50 mouse cellular contexts compared by ENCODE assay signal in the genomic region with DNA sequence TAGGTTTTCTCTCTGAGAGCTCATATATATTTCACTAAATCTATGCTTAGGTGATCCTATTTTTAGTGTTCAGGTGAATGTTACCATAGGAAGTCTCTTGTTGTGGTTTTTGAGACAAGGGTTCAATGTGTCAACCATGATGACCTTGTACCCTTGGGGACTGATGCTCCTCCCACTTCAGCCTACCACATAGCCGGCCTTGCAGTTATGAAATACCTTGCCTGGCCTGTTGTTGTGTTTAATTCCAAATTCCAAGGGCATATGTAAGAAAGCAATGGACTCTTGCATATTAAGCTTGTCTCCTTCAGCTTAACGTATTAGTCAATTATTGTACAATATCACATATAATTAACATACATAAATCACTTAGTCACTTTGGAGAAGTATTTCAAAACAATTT. TPM values are rescaled to one million over a fixed set of nuclear protein-coding genes. Genes with fewer than 3 reads are reported as not detected.
"Had no signal": no experiment of that assay in that cellular context is flagged by ENCODE, and none has a peak within 500 bp of the region (broad histone marks: within the 10 kb centered on the region; RNA-seq: fewer than 3 reads in every experiment).

No protein-coding gene starts in this region.

- ATAC-seq: hindbrain, embryonic 16.5 days; hindbrain, postnatal 0 days; inflammation-experienced regulatory T-cells, adult 6 months; intestine, embryonic 15.5 days; intestine, embryonic 16.5 days; intestine, postnatal 0 days had no signal

- H3K4me2 ChIP-seq: heart, embryonic 11.5 days; heart, embryonic 12.5 days; heart, embryonic 13.5 days; heart, embryonic 15.5 days; hindbrain, embryonic 12.5 days; hindbrain, embryonic 13.5 days; hindbrain, embryonic 14.5 days; hindbrain, embryonic 15.5 days; intestine, embryonic 15.5 days; kidney, embryonic 15.5 days had no signal

- H3K9me3 ChIP-seq: heart, embryonic 10.5 days; heart, embryonic 12.5 days; heart, embryonic 13.5 days; heart, embryonic 15.5 days; hindbrain, embryonic 10.5 days; hindbrain, embryonic 12.5 days; hindbrain, embryonic 13.5 days; hindbrain, embryonic 15.5 days; intestine, embryonic 15.5 days; kidney, embryonic 15.5 days had no signal

- H3K36me3 ChIP-seq: heart, embryonic 10.5 days; heart, embryonic 12.5 days; heart, embryonic 13.5 days; heart, embryonic 15.5 days; hindbrain, embryonic 10.5 days; hindbrain, embryonic 12.5 days; hindbrain, embryonic 13.5 days; hindbrain, embryonic 15.5 days; intestine, embryonic 15.5 days; kidney, embryonic 15.5 days had no signal

- H3K27ac ChIP-seq: heart, embryonic 10.5 days; heart, embryonic 13.5 days; heart, embryonic 15.5 days; hindbrain, embryonic 10.5 days; hindbrain, embryonic 12.5 days; hindbrain, embryonic 13.5 days; hindbrain, embryonic 14.5 days; hindbrain, embryonic 15.5 days; hindbrain, postnatal 0 days; intestine, embryonic 15.5 days; kidney, embryonic 15.5 days; kidney, postnatal 0 days; layer of hippocampus, adult 2 months had no signal

- DNase-seq: heart, postnatal 14 days; heart, postnatal 36 days; heart, postnatal 4 days; kidney, adult 11 months; kidney, adult 18-20 months; kidney, adult 2 months; kidney, adult 8-10 months; kidney, adult 9 months; kidney, postnatal 10 days; kidney, postnatal 14 days; kidney, postnatal 25 days; kidney, postnatal 36 days; kidney, postnatal 4 days; layer of hippocampus, adult 9-11 months; layer of hippocampus, postnatal 36 days had no signal

- H3K9ac ChIP-seq: heart, embryonic 12.5 days; heart, embryonic 13.5 days; heart, embryonic 15.5 days; hindbrain, embryonic 12.5 days; hindbrain, embryonic 13.5 days; hindbrain, embryonic 14.5 days; hindbrain, embryonic 15.5 days; intestine, embryonic 15.5 days; kidney, embryonic 15.5 days had no signal

- H3K27me3 ChIP-seq: heart, embryonic 12.5 days; heart, embryonic 13.5 days; heart, embryonic 15.5 days; hindbrain, embryonic 12.5 days; hindbrain, embryonic 13.5 days; hindbrain, embryonic 15.5 days; intestine, embryonic 15.5 days; kidney, embryonic 15.5 days had no signal

- H3K4me1 ChIP-seq: heart, embryonic 10.5 days; heart, embryonic 12.5 days; heart, embryonic 13.5 days; heart, embryonic 15.5 days; hindbrain, embryonic 10.5 days; hindbrain, embryonic 12.5 days; hindbrain, embryonic 13.5 days; hindbrain, embryonic 15.5 days; intestine, embryonic 15.5 days; kidney, embryonic 15.5 days had no signal

- H3K4me3 ChIP-seq: heart, embryonic 10.5 days; heart, embryonic 12.5 days; heart, embryonic 13.5 days; heart, embryonic 15.5 days; hindbrain, embryonic 10.5 days; hindbrain, embryonic 12.5 days; hindbrain, embryonic 13.5 days; hindbrain, embryonic 15.5 days; intestine, embryonic 15.5 days; kidney, embryonic 15.5 days; layer of hippocampus, adult 2 months had no signal

RNA-seq across cellular contexts. Expression of gene Olfr519, which starts 9.7 kb away (rescaled TPM):
- total RNA-seq: heart, adult 8-10 months; heart, postnatal 14 days; heart, postnatal 25 days; heart, postnatal 36 days; heart, postnatal 4 days; hematopoietic stem cell, adult 5-6 weeks; hindbrain, postnatal 0 days; layer of hippocampus, adult 18-20 months; layer of hippocampus, adult 2 months; layer of hippocampus, adult 8-10 months; layer of hippocampus, postnatal 10 days; layer of hippocampus, postnatal 14 days; layer of hippocampus, postnatal 25 days; layer of hippocampus, postnatal 36 days had no signal
- polyA plus RNA-seq: heart, embryonic 10.5 days; heart, embryonic 11.5 days; heart, embryonic 12.5 days; heart, embryonic 13.5 days; heart, embryonic 14.5 days; heart, embryonic 15.5 days; heart, embryonic 16.5 days; heart, postnatal 0 days; hindbrain, embryonic 10.5 days; hindbrain, embryonic 11.5 days; hindbrain, embryonic 12.5 days; hindbrain, embryonic 13.5 days; hindbrain, embryonic 14.5 days; hindbrain, embryonic 15.5 days; hindbrain, embryonic 16.5 days; hindbrain, postnatal 0 days; inflammation-experienced regulatory T-cells, adult 6 months; intestine, embryonic 14.5 days; intestine, embryonic 15.5 days; intestine, embryonic 16.5 days; intestine, postnatal 0 days; kidney, adult 2 months; kidney, embryonic 14.5 days; kidney, embryonic 15.5 days; kidney, embryonic 16.5 days; kidney, postnatal 0 days; large intestine, adult 2 months had no signal

RNA-seq across cellular contexts. Expression of gene Olfr518, which starts 19.2 kb away (rescaled TPM):
- total RNA-seq: heart, adult 8-10 months; heart, postnatal 14 days; heart, postnatal 25 days; heart, postnatal 36 days; heart, postnatal 4 days; hematopoietic stem cell, adult 5-6 weeks; hindbrain, postnatal 0 days; layer of hippocampus, adult 18-20 months; layer of hippocampus, adult 2 months; layer of hippocampus, adult 8-10 months; layer of hippocampus, postnatal 10 days; layer of hippocampus, postnatal 14 days; layer of hippocampus, postnatal 25 days; layer of hippocampus, postnatal 36 days had no signal
- polyA plus RNA-seq: heart, embryonic 10.5 days; heart, embryonic 11.5 days; heart, embryonic 12.5 days; heart, embryonic 13.5 days; heart, embryonic 14.5 days; heart, embryonic 15.5 days; heart, embryonic 16.5 days; heart, postnatal 0 days; hindbrain, embryonic 10.5 days; hindbrain, embryonic 11.5 days; hindbrain, embryonic 12.5 days; hindbrain, embryonic 13.5 days; hindbrain, embryonic 14.5 days; hindbrain, embryonic 15.5 days; hindbrain, embryonic 16.5 days; hindbrain, postnatal 0 days; inflammation-experienced regulatory T-cells, adult 6 months; intestine, embryonic 14.5 days; intestine, embryonic 15.5 days; intestine, embryonic 16.5 days; intestine, postnatal 0 days; kidney, adult 2 months; kidney, embryonic 14.5 days; kidney, embryonic 15.5 days; kidney, embryonic 16.5 days; kidney, postnatal 0 days; large intestine, adult 2 months had no signal

RNA-seq across cellular contexts. Expression of gene Nlrp10, which starts 26.0 kb away (rescaled TPM):
- total RNA-seq: hindbrain, postnatal 0 days had no signal
- polyA plus RNA-seq: hindbrain, embryonic 10.5 days; hindbrain, embryonic 11.5 days; hindbrain, embryonic 12.5 days; hindbrain, embryonic 14.5 days; intestine, embryonic 14.5 days; kidney, embryonic 14.5 days; kidney, embryonic 15.5 days; kidney, postnatal 0 days had no signal

RNA-seq across cellular contexts. Expression of gene Olfr517, which starts 31.8 kb away (rescaled TPM):
- total RNA-seq: heart, adult 8-10 months; heart, postnatal 14 days; heart, postnatal 25 days; heart, postnatal 36 days; heart, postnatal 4 days; hematopoietic stem cell, adult 5-6 weeks; hindbrain, postnatal 0 days; layer of hippocampus, adult 18-20 months; layer of hippocampus, adult 2 months; layer of hippocampus, adult 8-10 months; layer of hippocampus, postnatal 10 days; layer of hippocampus, postnatal 14 days; layer of hippocampus, postnatal 25 days; layer of hippocampus, postnatal 36 days had no signal
- polyA plus RNA-seq: heart, embryonic 10.5 days; heart, embryonic 11.5 days; heart, embryonic 12.5 days; heart, embryonic 13.5 days; heart, embryonic 14.5 days; heart, embryonic 15.5 days; heart, embryonic 16.5 days; heart, postnatal 0 days; hindbrain, embryonic 10.5 days; hindbrain, embryonic 11.5 days; hindbrain, embryonic 12.5 days; hindbrain, embryonic 13.5 days; hindbrain, embryonic 14.5 days; hindbrain, embryonic 15.5 days; hindbrain, embryonic 16.5 days; hindbrain, postnatal 0 days; inflammation-experienced regulatory T-cells, adult 6 months; intestine, embryonic 14.5 days; intestine, embryonic 15.5 days; intestine, embryonic 16.5 days; intestine, postnatal 0 days; kidney, adult 2 months; kidney, embryonic 14.5 days; kidney, embryonic 15.5 days; kidney, embryonic 16.5 days; kidney, postnatal 0 days; large intestine, adult 2 months had no signal
